Mouse (Mus musculus): ENCODE data around the gene Tbxas1. TPM values are rescaled to one million over a fixed set of nuclear protein-coding genes. Genes with fewer than 3 reads are reported as not detected.

The Tbxas1 gene
- total RNA-seq, 2 experiments from 2014 or later, result 13.1 to 15.9 TPM

- no peak for ATAC-seq (replicated peaks; ENCODE audit: poor library complexity)
Measured at GRCm38 (mm10) chr6:38950838-38951237, 75.6 kb downstream of the Tbxas1 start.

- no peak for ATAC-seq (replicated peaks; ENCODE audit: poor library complexity)
Measured at GRCm38 (mm10) chr6:38956641-38957040, 81.4 kb downstream of the Tbxas1 start.

- no peak for ATAC-seq (replicated peaks; ENCODE audit: poor library complexity)
Measured at GRCm38 (mm10) chr6:38957246-38957645, 82.0 kb downstream of the Tbxas1 start.

GRCm38 (mm10) chr6:38959502-38959901, 84.3 kb downstream of the Tbxas1 start:
- no peak for ATAC-seq (replicated peaks; ENCODE audit: poor library complexity)

GRCm38 (mm10) chr6:38960367-38960766, 85.2 kb downstream of the Tbxas1 start:
- ATAC-seq (replicated peaks; ENCODE audit: poor library complexity), result no peak

GRCm38 (mm10) chr6:38960791-38961426, 85.7 kb downstream of the Tbxas1 start:
- no peak for ATAC-seq (replicated peaks; ENCODE audit: poor library complexity)

- no peak for ATAC-seq (replicated peaks; ENCODE audit: poor library complexity)
Measured at GRCm38 (mm10) chr6:38961427-38962033, 86.3 kb downstream of the Tbxas1 start.

- peak; percentile 31; the same call in 1 of the 2 replicates for ATAC-seq (replicated peaks; ENCODE audit: poor library complexity)
Measured at GRCm38 (mm10) chr6:38966839-38967238, 91.6 kb downstream of the Tbxas1 start.

GRCm38 (mm10) chr6:38967288-38967687, 92.1 kb downstream of the Tbxas1 start:
- ATAC-seq (replicated peaks; ENCODE audit: poor library complexity), result no peak

- peak; percentile 65 for ATAC-seq (replicated peaks; ENCODE audit: poor library complexity)
Measured at GRCm38 (mm10) chr6:38967988-38968387, 92.8 kb downstream of the Tbxas1 start.

GRCm38 (mm10) chr6:38969944-38970740, 94.9 kb downstream of the Tbxas1 start:
- no peak for ATAC-seq (replicated peaks; ENCODE audit: poor library complexity)

- ATAC-seq (replicated peaks; ENCODE audit: poor library complexity), result no peak
Measured at GRCm38 (mm10) chr6:38970759-38971158, 95.6 kb downstream of the Tbxas1 start.

- no peak for ATAC-seq (replicated peaks; ENCODE audit: poor library complexity)
Measured at GRCm38 (mm10) chr6:38972826-38973225, 97.6 kb downstream of the Tbxas1 start.

GRCm38 (mm10) chr6:38973441-38974161, 98.4 kb downstream of the Tbxas1 start:
- ATAC-seq (replicated peaks; ENCODE audit: poor library complexity), result peak; percentile 70

GRCm38 (mm10) chr6:38974162-38974525, 98.9 kb downstream of the Tbxas1 start:
- no peak for ATAC-seq (replicated peaks; ENCODE audit: poor library complexity)

- peak; percentile 75 for ATAC-seq (replicated peaks; ENCODE audit: poor library complexity)
Measured at GRCm38 (mm10) chr6:38974536-38975268, 99.5 kb downstream of the Tbxas1 start.

GRCm38 (mm10) chr6:38975866-38976265, 100.7 kb downstream of the Tbxas1 start:
- 0 out of 2 replicates have a peak, but pooled peaks have one; percentile 15 for ATAC-seq (replicated peaks; ENCODE audit: poor library complexity)

GRCm38 (mm10) chr6:38976355-38976754, 101.2 kb downstream of the Tbxas1 start:
- ATAC-seq (replicated peaks; ENCODE audit: poor library complexity), result no peak

GRCm38 (mm10) chr6:38980921-38981715, 105.9 kb downstream of the Tbxas1 start:
- peak; percentile 33; the same call in 1 of the 2 replicates for ATAC-seq (replicated peaks; ENCODE audit: poor library complexity)

- ATAC-seq (replicated peaks; ENCODE audit: poor library complexity), result peak; percentile 67
Measured at GRCm38 (mm10) chr6:38982071-38982470, 106.9 kb downstream of the Tbxas1 start.

All from megakaryocyte progenitor cell, adult 5-6 weeks (primary cell).